Mouse (Mus musculus) ES-E14 (cell line): ENCODE data around the gene Stat5a. TPM values are rescaled to one million over a fixed set of nuclear protein-coding genes. Genes with fewer than 3 reads are reported as not detected.

Experiments used
- DNase-seq: peaks from one replicate; pipeline ENCODE4 v3.0.0-alpha.2; 2013; ENCODE audit warnings: low read depth, low spot score
- H3K27ac ChIP-seq: 2 replicates; pipeline ENCODE4 v1.5.1; 2012; ENCODE audit warnings: low read depth, mild to moderate bottlenecking, low read length, moderate library complexity, mixed read lengths; ENCODE audit not compliant: poor library complexity, insufficient read depth, severe bottlenecking
- H3K36me3 ChIP-seq: 2 replicates; pipeline ENCODE4 v1.6.1; 2012; ENCODE audit warnings: mild to moderate bottlenecking, low read length, moderate library complexity, mixed read lengths; ENCODE audit not compliant: control insufficient read depth, poor library complexity, insufficient read depth, severe bottlenecking
- H3K4me1 ChIP-seq, 2 experiments: fragments of 150-350 bp in 1 of 2; sonication (generic) in 1 of 2; 2 replicates each; pipeline ENCODE4 v1.6.1; 2012; ENCODE audit warnings: low read length in 2 of 2, mild to moderate bottlenecking in 1 of 2, mixed read lengths in 1 of 2; ENCODE audit not compliant: control insufficient read depth in 2 of 2, insufficient read depth in 2 of 2, poor library complexity in 1 of 2
- H3K4me3 ChIP-seq, 2 experiments: fragments of 150-350 bp in 1 of 2; sonication (generic) in 1 of 2; 2 replicates each; pipeline ENCODE4 v1.5.1; 2012; ENCODE audit warnings: low read length in 2 of 2, low read depth in 1 of 2, mild to moderate bottlenecking in 1 of 2, mixed read lengths in 1 of 2; ENCODE audit not compliant: insufficient read depth in 1 of 2, poor library complexity in 1 of 2, severe bottlenecking in 1 of 2
- H3K9ac ChIP-seq: 2 replicates; pipeline ENCODE4 v1.6.1; 2012; ENCODE audit warnings: low read depth, mild to moderate bottlenecking, low read length, mixed read lengths; ENCODE audit not compliant: poor library complexity, insufficient read depth, severe bottlenecking
- H3K9me3 ChIP-seq: fragments of 150-350 bp; sonication (generic); 2 replicates; pipeline ENCODE4 v1.6.1; 2012; ENCODE audit warnings: low read depth, mild to moderate bottlenecking, low read length; ENCODE audit not compliant: control insufficient read depth, insufficient read depth
- CHD2 ChIP-seq: IDR thresholded peaks from 2 replicates; pipeline ENCODE4 v1.6.1; 2014; ENCODE audit warnings: mild to moderate bottlenecking, low read depth, low read length, inconsistent platforms
- HCFC1 ChIP-seq: IDR thresholded peaks from 2 replicates; pipeline ENCODE4 v1.6.1; 2012; ENCODE audit warnings: low read length, inconsistent platforms, borderline replicate concordance; ENCODE audit not compliant: insufficient read depth
- MAFK ChIP-seq: IDR thresholded peaks from 2 replicates; pipeline ENCODE4 v1.6.1; 2014; ENCODE audit warnings: mild to moderate bottlenecking, low read depth, low read length, inconsistent platforms; ENCODE audit not compliant: insufficient read depth
- ZC3H11A ChIP-seq: IDR thresholded peaks from 2 replicates; pipeline ENCODE4 v1.6.1; 2012; ENCODE audit warnings: low read depth, mild to moderate bottlenecking, inconsistent platforms, low read length, borderline replicate concordance
- ZNF384 ChIP-seq: IDR thresholded peaks from 2 replicates; pipeline ENCODE4 v1.6.1; 2012; ENCODE audit warnings: low read depth, low read length, inconsistent platforms
- in situ Hi-C, 2 experiments: fragments of 600-800 bp; cut with MboI; formaldehyde crosslinking; loops; one replicate each; pipeline ENCODE4 v1.15.1; 2025; ENCODE audit warnings: low sequenced_read_pairs in 2 of 2, inconsistent platforms in 1 of 2; ENCODE audit not compliant: unreplicated experiment in 2 of 2
- total RNA-seq: library from RNA; depleted of rRNA; stranded (reverse); fragments of 300-350 nt; gene quantifications from 2 replicates; pipeline ENCODE4 v1.2.3, GENCODE M21; 2012

The Stat5a gene
- total RNA-seq, 1 experiment: 1.7 TPM

DNA sequence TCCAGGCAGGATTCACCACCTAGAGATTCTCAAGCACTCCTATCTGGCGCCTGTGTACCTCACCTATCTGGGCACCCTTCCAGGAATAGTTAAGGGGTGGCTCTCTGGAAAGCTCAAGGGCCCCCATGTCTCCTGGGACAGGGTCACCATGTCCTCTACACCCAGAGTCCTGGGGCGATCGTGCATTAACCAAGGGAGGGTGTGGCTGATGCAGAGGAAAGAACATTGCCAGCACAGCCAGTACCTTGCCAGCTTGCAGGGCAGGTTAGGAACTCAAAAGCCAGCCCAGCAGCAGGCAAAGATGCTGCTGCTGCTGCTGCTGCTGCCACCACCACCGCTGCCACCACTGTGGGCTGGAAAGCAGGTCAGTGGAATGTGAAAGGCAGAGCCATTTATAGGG lies 4.9 kb upstream of the Stat5a start:
- Histone ChIP-seq H3K4me3 (no peak overlapping the region), H3K27ac (no peak overlapping the region), H3K9ac (no peak overlapping the region), H3K9me3 (no peaks in the 10 kb centered on the region), H3K4me1 (peaks cover 0 to 7% of the 10 kb centered on the region in 2 experiments; a peak in 2 of 4 replicates), H3K36me3 (no peaks in the 10 kb centered on the region)
- in situ Hi-C loops: no loop called here
- no peak for DNase-seq
- no peak for TF ChIP-seq MAFK
- TF ChIP-seq ZC3H11A: no peak
- TF ChIP-seq CHD2: no peak
- no peak for TF ChIP-seq HCFC1
- TF ChIP-seq ZNF384: no peak

DNA sequence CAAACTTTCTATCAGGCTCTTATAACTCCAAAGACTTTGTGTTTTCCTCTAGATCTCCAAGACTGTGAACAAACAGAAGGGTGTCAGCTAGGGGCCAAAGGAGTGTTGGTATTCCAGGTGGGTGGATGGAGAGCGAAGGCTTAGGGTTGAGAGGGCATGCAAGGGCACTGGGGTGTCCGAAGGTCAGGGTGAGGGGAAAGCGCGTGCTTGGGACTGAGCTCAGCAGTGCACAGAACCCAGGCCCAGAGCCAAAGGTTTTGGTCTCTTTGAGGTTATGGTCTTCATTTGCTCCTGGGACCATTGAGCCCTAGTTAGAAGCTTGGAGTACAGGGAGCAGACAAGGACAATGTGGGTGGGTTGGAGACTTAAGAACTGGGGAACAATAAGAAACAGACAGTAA lies 4.0 kb upstream of the Stat5a start:
- no peak overlapping the region for H3K9ac ChIP-seq

DNA sequence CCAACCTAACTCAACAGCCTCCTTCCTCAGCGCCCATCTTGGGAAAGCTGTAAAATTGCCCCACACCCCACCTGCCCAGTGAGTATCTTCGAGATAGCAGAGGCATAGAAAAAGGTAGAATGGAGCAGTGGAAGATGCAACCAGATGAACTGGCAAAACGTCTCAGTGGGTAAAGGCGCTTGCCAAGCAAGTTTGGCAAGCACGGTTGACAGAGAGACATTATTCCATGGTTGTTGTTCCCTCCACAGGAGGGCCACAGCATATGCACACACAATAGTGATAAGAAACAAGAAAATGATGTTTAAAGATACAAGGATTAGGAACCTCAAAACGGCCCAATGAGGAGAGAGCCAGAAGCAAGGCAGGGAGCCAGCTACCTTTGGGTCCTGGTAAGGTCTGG lies 1.2 kb upstream of the Stat5a start:
- DNase-seq: no peak
- TF ChIP-seq MAFK: no peak
- no peak for TF ChIP-seq HCFC1
- TF ChIP-seq CHD2: no peak
- TF ChIP-seq ZC3H11A: no peak
- TF ChIP-seq ZNF384: no peak

More for the DNA sequence above, 4.0 kb upstream of the Stat5a start:
- DNase-seq: no peak
- Histone ChIP-seq H3K36me3 (no peaks in the 10 kb centered on the region), H3K9me3 (no peaks in the 10 kb centered on the region), H3K4me1 (peaks cover 0 to 10% of the 10 kb centered on the region in 2 experiments; a peak in 2 of 4 replicates), H3K4me3 (no peak overlapping the region), H3K27ac (no peak overlapping the region)
- in situ Hi-C loops: no loop called here
- TF ChIP-seq ZNF384 (no peak), HCFC1 (no peak), CHD2 (no peak), ZC3H11A (no peak), MAFK (no peak)

DNA sequence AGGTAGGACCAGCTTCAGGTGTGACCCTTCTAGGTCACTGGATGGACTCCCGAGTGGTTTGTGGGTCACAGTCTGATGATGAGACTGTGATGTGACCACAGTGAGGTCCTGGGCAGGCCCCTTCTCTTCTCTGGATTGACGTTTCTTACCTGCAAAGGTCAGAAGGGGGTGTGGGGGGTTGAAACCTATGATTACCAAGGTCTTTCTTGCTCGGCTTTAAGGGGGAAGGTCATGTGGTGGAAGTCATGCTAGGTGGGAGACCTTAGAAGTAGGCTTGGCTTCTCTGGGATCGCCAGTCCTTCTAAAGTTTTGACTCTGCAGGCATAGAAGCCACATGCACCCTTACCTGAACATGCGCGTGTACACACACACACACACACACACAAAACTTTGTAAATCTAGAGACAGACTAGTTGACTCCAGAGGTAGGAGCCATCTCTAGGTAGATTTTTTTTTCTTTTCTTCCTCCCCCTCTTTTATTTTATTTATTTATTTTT lies 476 bp downstream of the Stat5a start:
- no peaks in the 10 kb centered on the region for H3K9me3 ChIP-seq
- peak overlapping the region; percentile 76 to 81; a peak in 2 of 4 replicates for H3K4me3 ChIP-seq

More for the DNA sequence above, 1.2 kb upstream of the Stat5a start:
- Histone ChIP-seq H3K9me3 (no peaks in the 10 kb centered on the region), H3K4me3 (no peak overlapping the region), H3K9ac (no peak overlapping the region), H3K4me1 (peaks cover 0 to 15% of the 10 kb centered on the region in 2 experiments; a peak in 2 of 4 replicates), H3K36me3 (no peaks in the 10 kb centered on the region), H3K27ac (no peak overlapping the region)
- in situ Hi-C loops: no loop called here

More for the DNA sequence above, 476 bp downstream of the Stat5a start:
- no peak for TF ChIP-seq CHD2
- TF ChIP-seq ZC3H11A: no peak
- TF ChIP-seq MAFK: no peak
- TF ChIP-seq HCFC1: no peak
- no peak for TF ChIP-seq ZNF384
- H3K36me3 ChIP-seq: no peaks in the 10 kb centered on the region
- peaks cover 0 to 15% of the 10 kb centered on the region in 2 experiments; a peak in 2 of 4 replicates for H3K4me1 ChIP-seq
- no peak overlapping the region for H3K9ac ChIP-seq
- no peak overlapping the region for H3K27ac ChIP-seq
- DNase-seq: no peak
- in situ Hi-C loops: no loop called here
